Mouse (Mus musculus) fat pad, adult 2 months (tissue): ENCODE results near the gene Rpl6.
A peak's percentile ranks its signal among the peaks of the same experiment; 100 is the strongest.
"Not testable (repeated sequence)": the region's sequence is repeated elsewhere in the genome, so short reads cannot be mapped to it uniquely, and the experiment has no call there.

ENCODE experiments used
- DNase-seq: peaks from one replicate; pipeline ENCODE4 v3.0.0-alpha.2; 2011; ENCODE audit warnings: low read depth, low spot score; ENCODE audit errors: extremely low read depth

Gene Rpl6

GRCm38 (mm10) chr5:121224020-121224419 is 19.7 kb downstream of the Rpl6 start:
- not testable (repeated sequence) for DNase-seq

- no peak for DNase-seq
Measured at GRCm38 (mm10) chr5:121224856-121225255, 20.6 kb downstream of the Rpl6 start.

GRCm38 (mm10) chr5:121225854-121226253 is 21.6 kb downstream of the Rpl6 start:
- DNase-seq, result no peak

- peak; percentile 52 for DNase-seq
Measured at GRCm38 (mm10) chr5:121226406-121226805, 22.1 kb downstream of the Rpl6 start.

- DNase-seq, result no peak
Measured at GRCm38 (mm10) chr5:121226845-121227244, 22.6 kb downstream of the Rpl6 start.

- DNase-seq, result not testable (repeated sequence)
Measured at GRCm38 (mm10) chr5:121227330-121227729, 23.0 kb downstream of the Rpl6 start.

- DNase-seq, result no peak
Measured at GRCm38 (mm10) chr5:121229182-121229581, 24.9 kb downstream of the Rpl6 start.

GRCm38 (mm10) chr5:121230811-121231210 is 26.5 kb downstream of the Rpl6 start:
- DNase-seq, result no peak

GRCm38 (mm10) chr5:121232789-121233188 is 28.5 kb downstream of the Rpl6 start:
- DNase-seq, result no peak

GRCm38 (mm10) chr5:121233726-121234125 is 29.4 kb downstream of the Rpl6 start:
- no peak for DNase-seq

- DNase-seq, result no peak
Measured at GRCm38 (mm10) chr5:121236171-121236570, 31.9 kb downstream of the Rpl6 start.

GRCm38 (mm10) chr5:121238208-121238607 is 33.9 kb downstream of the Rpl6 start:
- no peak for DNase-seq

GRCm38 (mm10) chr5:121239846-121240245 is 35.6 kb downstream of the Rpl6 start:
- DNase-seq, result no peak

GRCm38 (mm10) chr5:121241182-121241581 is 36.9 kb downstream of the Rpl6 start:
- DNase-seq, result no peak

GRCm38 (mm10) chr5:121242261-121242660 is 38.0 kb downstream of the Rpl6 start:
- DNase-seq, result no peak

- DNase-seq, result no peak
Measured at GRCm38 (mm10) chr5:121242701-121243100, 38.4 kb downstream of the Rpl6 start.

- DNase-seq, result no peak
Measured at GRCm38 (mm10) chr5:121243676-121244364, 39.5 kb downstream of the Rpl6 start.

- DNase-seq, result no peak
Measured at GRCm38 (mm10) chr5:121244365-121244731, 40.1 kb downstream of the Rpl6 start.

GRCm38 (mm10) chr5:121245201-121245600 is 40.9 kb downstream of the Rpl6 start:
- no peak for DNase-seq

GRCm38 (mm10) chr5:121248766-121249394 is 44.6 kb downstream of the Rpl6 start:
- DNase-seq, result no peak

GRCm38 (mm10) chr5:121249693-121250092 is 45.4 kb downstream of the Rpl6 start:
- no peak for DNase-seq

GRCm38 (mm10) chr5:121251813-121252212 is 47.5 kb downstream of the Rpl6 start:
- no peak for DNase-seq
